Mouse (Mus musculus) adrenal gland, adult (tissue): ENCODE measurements at regions not wholly inside any gene's neighbourhood (a gene's known extent, or its start where the extent isn't known, plus 50 kb on each side); places are given as distances from the start of the nearest gene placed in this dataset.
A peak's percentile ranks its signal among the peaks of the same experiment; 100 is the strongest.

Experiments used
- DNase-seq, 2 experiments: peaks; one replicate each; pipeline ENCODE4 v3.0.0; 2022 to 2023; ENCODE audit warnings: low spot score in 1 of 2; ENCODE audit not compliant: inconsistent age in 2 of 2

DNA sequence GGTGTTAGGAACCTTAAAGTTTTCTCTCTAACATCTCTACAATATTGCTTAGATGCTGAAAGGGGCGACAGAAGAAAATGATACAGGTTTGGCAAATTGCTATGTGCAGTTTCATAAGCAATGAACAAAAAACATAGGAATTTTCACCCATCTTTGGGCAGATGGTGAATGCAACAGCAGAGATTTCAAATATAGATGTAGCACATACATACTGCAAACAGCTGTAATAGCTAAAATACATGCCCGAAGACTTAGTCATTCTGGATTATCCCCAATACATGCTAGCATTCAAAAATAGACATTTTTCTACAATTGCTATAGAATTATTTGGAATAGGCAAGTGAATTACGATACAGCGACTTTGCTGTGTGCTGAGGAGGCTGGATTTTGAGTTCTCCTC lies 544.1 kb downstream of the D3Ertd751e start:
- no peak for DNase-seq

DNA sequence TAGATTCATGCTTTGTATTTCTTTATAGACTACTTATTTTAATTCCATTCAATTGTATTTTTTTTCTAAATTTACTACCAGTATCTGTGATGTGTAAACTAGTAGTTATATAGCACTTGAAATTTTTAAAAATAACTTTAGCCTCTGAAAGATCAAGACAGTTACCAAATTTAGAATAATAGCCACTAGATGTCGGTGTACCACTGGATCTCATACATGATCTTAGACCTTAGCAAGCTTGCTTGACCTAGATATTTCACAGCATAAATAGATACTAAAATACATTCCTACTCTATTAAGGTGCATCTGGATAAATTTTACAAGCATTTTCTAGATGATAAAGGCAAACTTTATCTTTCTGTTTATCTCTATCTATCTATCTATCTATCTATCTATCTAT lies 570.0 kb downstream of the D3Ertd751e start:
- no peak for DNase-seq

DNA sequence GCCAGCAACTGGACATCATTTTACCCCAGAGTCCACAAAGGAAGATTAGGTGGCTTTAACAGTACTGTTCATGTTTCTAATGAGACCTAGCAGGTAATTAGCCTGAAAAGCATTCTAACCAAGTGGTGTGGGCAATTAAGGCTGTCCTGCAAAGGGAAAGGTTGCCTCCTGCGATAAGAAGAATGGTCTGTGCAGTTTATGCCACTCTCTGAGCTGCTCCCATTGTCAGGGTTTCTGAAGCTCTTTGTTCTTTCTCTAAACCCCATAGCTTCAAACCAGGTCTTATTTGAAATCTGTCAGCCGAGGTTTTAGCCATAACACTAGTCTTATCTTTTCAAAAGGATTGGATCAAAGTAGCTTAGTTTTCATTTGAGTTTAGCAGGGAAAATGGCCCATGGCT lies 585.3 kb downstream of the D3Ertd751e start:
- DNase-seq = no peak

DNA sequence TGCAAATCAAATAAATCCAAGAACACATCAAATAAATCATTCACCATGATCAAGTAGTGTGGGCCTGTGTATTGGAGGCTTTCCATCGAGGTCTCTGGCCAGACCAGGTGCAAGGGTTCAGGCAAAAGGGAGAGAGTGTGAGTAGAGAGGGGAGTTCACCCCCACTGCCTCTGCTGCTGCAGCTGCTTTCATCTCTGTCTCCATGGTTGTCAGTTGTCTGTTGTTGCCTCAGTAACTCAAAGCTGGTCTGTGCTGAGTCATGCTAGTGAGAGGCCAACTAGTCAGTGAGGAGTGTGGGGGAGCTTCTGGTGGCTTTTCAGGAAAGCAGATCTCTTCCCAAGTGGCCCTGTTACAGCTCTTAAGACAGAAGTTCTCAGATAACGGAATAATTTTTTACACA lies 600.4 kb downstream of the D3Ertd751e start:
- DNase-seq = peak in 1 of 2 experiments; percentile 27

DNA sequence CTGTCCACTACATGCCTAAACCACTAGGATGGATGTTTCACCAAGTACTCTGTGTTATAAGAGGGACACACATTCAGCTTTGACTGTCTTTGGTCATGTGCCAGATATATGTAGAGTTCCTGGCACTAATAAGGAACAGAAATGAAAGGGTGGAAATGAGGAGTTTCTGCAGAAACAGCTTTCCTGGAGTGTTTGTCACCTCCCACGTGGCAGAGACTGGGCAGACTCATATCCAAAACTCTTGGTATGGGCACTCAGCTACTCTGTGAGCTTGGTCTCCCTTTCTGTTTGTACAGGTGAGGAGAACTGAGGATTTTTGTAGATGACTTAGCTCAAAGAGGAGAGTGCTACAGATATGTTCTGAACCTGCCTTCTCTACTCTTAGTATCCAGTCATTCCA lies 634.4 kb downstream of the D3Ertd751e start:
- no peak for DNase-seq

DNA sequence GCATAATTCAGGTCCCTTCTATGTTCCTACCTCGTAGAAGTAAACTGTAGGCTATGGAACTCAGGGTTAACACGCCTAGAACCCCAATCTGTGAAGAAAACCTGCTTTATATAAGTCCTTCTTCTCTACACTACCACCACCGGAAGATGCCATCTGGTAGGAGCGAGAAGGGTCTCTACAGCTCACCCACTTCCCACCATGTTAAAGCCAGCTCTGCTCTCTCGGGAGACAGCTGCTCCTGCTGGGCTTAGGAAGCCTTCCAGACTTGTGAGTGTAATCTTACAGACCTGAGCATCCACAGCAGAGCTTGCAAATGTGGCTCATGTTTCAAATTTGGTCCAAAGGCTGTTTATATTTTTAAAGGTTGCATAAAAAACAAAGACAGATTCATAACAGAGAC lies 639.7 kb downstream of the D3Ertd751e start:
- no peak for DNase-seq

DNA sequence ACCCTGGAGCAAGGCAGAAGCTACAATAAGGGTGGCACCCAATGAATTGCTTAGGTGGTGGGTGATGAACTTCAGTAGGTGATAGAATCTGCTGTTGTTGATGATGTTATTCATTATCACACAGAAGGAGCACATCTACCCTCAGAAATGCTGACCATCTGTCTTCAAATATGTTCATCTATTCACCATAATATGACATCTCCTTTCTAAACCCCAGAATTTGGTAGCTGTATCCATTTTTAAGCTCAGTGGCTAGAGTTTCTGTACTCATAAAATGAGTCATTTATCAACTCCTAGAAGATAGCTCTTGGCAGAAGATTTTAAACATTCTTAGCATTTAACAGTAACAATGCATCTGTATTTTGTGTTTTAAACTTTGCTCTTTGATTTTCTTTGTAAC lies 660.3 kb downstream of the D3Ertd751e start:
- DNase-seq = no peak

DNA sequence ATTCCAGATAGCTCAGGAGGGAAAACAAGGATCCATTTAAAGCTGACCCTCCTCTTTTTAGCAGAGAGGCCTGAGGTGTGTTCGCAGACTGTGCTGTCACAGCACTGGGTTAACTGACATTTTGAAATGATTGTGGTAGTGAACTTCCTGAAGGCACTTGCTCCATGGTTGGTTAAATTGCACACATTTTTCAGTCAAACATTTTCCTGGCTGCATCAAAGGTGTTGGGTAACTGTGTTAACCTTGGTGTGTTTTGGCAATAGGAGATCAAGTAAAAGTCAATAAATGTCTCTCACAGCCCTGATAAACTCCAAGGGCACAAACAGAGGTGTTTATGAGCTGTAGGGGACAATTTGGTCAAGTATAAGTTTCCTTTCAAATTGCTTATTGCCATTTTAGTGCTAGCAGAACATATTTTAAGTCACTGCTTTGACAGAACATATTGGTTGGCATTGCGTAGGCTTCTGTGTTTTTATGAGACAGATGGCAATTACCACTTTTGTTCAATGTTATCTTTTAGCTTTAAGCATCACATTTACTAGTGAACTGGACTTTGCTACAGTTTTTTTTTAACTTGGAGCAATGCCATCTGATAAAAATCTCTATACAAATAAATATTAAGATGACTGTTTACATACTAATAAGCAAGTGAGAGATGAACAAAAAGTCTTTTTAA lies 666.7 kb downstream of the D3Ertd751e start:
- peak in 1 of 2 experiments; percentile 56 for DNase-seq

DNA sequence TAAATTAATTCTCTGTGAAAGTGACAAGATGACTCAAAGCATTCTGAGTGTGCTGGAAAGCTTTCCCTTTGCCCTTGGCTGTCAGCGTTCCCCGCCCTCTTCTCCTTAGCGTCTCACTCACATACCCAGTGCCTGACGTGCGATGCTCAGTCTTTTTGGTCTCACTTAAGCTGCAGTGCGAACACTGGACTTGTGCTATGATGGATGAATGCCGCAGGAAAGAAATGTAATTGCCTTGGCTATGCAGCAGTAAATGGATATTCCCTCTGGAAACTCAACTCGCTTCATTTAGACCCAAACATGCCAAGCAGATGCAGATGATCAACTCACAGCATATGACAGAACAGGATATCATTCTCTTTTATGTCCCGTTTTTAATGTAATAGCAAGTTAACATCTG lies 685.0 kb downstream of the D3Ertd751e start:
- DNase-seq = peak in 1 of 2 experiments; percentile 21

DNA sequence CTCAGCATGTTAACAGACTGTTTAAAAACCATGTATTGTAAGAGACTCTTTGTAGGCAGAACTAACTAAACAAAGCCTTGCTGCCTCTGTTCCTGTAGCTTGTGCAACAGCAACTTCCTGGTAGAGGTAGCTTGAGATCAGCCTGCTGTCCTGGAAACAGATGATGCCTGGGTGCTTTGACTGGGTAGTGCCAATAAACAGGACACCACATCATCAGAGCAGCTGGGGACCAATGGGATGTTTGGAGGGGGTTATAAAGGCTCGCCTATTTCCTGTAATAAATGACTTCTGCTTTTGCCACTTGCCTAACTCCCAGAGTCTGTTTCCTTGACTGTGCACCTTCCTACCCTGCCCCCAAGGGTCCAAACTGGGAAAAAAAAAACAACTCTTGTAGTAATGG lies 707.2 kb downstream of the D3Ertd751e start:
- DNase-seq = no peak

DNA sequence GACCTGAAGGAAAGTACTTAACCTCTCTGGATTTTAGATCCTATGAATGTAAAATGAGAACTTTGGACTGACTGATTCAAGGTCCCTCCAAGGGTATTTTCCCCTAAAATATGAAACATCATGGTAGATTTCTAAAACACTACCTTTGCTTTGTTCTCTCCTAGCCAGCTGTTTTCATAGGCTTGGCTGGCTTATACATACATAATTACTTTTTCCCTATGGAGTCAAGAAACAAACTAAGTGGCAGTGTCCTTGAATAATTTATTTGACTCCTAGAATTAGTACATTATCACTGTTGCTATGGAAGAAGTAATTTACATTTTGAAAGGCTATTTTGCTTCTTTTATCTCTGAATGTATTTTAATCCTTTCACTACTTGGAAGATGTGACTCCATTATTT lies 721.9 kb downstream of the D3Ertd751e start:
- DNase-seq = no peak

DNA sequence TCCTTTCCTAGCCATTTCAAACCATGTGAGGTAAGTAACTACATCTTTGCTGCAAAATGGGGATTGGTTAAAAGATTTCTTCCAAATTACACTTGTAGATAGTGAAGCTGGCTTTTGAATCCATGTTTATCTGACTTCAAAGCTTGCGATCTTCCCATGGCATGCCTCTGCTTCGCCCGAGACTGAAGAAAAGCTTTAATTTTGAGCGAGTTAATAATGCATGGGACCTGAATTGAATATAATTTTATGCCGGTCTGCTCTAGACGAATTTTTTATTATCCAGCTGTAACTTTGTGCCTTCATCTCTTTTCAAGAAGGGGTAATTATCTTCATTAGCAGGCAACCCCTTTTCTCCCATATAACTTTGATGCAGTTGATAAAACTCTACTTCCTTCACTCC lies 724.7 kb downstream of the D3Ertd751e start:
- DNase-seq = no peak

DNA sequence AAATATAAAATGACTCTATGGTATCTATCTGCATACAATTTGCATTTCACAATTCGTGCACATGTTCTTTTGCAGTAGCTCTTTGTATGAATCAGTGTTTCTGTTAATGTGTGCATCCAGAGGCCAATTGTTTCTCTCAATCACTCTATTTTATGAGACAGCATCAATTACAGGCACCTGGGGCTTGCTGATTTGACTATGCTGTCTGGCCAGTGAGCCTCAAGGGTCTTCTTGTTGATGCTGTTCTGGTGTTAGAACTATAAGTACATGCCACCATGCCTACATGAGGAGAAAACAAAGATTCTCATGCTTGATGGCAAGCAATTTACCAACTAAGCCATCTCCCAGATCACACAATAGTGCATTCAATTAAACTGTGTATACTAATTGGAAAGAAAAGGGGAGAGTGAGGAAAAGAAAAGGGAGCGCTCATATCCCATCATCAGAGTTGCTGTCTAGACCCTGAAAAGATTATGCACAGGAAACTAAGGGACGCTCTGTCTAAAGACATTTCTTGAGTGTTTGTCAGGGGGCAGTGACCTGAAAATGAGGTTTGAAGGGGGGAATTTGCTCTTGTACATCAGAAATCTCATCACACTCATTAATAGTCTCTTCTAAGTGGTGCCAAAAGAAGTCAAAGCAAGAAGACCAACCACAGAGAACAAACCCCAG lies 772.6 kb downstream of the D3Ertd751e start:
- DNase-seq = no peak

DNA sequence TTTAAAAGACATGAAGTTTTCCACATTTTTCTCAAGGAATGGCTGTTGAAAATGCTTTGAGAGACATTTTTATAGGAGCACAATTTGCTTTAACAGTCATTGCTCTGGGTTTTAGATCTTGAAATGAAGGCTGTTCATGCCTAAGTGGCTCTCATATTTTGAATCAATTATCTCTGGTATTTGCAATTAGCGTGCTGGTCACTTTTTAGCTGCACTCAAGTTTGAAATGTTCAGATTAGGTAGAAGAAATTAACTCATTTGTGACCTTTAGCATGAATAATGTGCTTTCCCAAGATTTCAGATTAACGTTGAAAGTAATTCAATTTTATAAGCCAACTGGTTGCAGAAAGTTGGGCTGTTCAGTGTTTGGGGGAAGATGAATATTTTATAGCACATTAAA lies 773.9 kb downstream of the D3Ertd751e start:
- no peak for DNase-seq

DNA sequence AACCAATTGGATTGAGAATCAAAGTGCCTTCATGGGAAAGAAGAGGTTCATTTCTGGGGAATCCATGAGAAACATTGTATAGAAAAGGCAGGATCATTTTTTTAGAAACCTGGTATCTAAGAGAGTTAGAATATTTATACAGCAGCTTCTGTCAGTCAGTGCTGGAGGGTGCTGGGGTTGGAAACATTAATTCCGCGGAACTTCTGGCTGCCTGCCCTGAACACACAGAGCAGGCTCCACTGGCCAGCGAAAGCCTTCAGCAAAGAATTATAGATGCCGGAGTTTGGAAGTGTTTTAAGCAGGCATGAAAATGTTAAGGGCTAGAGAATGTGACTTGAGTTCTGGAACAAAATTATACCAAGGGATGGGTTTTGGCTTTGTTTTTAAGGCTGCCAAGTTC lies 789.0 kb downstream of the D3Ertd751e start:
- no peak for DNase-seq

DNA sequence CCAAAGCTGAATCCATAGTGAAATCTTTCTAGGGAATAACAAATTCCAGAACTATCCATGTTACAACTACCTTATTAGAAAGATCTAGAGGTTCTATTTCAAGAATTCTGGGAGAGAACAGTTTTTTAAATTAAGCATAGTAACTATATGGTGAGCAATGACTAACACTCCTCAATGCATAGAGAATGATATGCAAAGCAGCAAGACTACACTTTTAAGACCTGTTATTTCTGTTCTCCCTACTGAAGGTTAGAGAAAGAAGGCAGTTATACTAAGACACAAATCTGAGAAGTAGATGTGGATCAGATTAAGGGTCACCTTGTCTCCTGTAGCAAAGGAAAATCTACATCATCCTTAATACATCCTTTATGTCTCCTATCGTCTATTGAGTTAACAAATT lies 824.3 kb downstream of the D3Ertd751e start:
- DNase-seq = no peak

DNA sequence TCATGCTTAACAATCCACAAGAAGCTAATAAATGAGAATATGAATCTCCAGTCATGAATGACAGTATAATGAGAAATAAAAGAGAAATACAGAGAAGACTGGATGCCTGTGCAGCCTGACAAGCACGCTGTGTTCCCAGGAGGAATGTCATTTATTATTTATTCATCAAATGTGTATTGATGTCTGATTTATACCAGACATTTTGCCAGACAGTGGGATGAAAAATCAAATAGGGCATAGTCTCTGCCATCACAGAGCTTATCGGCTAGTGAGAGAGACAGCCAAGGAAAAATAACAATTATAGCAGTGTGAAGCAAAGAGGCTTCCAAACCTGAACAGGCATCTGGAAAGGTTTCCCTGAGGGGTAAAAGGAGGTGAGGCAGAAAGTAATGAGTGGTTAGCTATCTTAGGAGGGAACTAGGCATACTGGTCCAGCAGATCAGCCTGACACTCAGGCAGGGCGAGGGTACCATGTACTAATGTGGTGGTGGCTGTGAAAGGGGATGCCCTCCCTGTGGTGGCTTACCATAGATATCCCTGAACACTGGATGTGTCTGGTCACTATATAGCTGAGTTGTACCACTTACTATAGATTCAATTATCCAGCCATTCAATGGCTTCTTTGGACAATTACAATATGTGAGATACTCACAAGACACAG lies 828.1 kb downstream of the D3Ertd751e start:
- no peak for DNase-seq

DNA sequence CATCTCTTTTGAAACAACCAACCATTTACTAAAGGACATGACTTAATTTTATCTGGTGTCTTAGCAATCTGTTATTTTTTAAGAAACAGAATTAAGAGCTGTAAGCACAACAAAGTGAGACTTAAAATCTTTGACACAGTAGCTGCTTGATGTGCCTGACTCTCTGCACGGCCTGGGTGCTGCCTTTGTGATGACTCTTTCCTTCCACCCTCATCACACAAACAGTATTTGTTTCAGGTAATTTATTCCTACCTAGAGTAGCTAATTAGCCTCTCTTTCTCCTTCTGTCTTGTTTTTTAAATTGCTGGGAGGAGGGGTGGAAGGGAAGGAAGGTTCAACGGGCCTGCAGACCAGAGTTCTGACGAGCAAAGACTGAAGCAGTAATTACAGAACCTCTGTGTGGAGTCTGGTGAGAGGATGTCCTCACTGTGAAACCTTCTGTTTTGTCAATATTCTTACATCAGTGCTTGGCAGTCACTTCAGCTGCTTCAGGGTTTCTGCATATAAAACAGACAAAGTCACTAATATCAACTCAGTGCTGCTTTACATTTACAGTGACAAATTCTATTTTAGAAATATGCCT lies 829.6 kb downstream of the D3Ertd751e start:
- no peak for DNase-seq

DNA sequence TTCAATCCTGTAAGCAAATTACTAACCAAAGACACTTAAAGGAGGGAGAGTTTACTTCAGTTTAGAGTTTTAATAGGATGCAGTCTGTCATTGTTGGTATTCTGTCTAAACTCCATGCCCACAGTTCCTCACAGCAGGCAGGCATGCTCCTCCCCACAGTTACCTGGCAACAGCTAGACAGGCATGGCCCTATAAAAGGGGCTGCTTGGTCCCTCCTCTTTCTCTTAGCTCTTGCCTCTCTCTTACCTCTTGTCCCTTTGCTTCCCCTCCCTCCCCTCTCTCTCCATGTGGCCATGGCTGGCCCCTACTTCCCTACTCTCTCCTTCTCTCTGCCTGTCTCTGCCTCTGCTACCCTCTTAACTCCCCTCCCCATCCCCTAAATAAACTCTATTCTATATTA lies 830.7 kb downstream of the D3Ertd751e start:
- DNase-seq = no peak

DNA sequence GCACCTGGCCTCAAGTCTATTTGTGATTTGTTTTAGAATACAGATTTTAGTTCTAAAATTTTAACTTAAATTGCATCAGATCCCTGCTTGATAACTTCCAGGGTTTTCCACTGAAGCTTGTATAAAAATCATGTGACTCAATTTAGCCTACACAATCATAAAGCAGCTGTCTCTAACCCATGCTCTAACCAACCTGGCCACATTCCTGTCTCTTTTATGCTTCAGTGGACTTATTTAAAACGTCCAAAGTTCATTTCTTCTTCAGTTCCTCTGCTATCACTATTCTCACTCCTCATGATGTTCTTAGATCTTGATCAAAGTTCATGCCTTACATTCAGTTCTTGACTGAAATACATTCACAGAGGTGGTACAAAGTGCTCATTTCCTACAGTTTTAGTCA lies 839.9 kb downstream of the D3Ertd751e start:
- DNase-seq = no peak

DNA sequence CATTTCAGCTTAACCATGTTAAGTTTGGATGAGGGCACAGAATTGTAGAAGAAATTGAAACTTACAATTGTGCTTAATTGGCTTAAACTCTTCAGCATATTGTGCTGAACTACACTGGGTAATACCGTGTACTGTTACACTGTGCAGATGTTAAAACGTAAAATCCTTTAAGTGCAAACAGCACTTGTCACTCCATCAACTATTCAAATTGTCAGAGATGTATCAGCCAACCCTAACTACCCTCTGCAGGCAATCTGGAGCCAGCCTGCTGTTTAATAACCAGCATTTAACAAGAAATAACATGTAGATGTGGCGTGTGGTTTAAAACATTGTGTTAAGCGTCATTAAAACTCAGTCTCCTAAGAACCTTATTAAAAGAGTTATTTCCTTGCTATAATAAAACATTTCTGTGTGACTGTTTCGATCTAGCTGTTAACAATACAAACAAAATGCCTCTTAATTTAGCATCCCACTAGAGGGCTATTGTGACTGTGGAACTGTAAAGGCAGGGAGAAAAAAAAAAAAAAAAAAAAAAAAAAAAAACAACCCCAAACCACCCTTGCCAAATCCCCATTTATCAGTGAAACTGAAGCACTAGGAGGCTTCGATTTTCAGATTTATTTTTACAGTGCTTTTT lies 845.0 kb downstream of the D3Ertd751e start:
- DNase-seq = no peak

DNA sequence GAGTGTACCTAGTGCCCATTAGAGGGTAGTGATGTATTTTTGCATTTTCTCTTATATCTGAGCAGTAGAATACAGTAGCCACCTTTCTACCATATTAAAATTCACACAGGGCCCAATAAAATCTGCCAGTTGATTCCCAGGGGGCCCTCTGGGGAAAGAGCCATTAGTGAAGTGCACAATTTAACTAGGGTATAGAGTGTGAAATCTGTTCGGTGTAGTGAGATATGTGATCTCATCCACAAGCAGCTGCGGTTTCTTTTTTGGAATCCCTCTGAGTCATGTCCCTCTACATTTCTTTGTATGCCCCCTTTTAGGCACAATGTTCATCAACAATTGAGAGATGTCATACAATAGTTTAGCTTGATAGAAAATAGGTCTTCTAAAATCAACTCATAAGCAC lies 847.1 kb downstream of the D3Ertd751e start:
- DNase-seq = no peak
